Mouse (Mus musculus) T-cell, adult 2 months (primary cell): Measurements from ENCODE around the gene Hccs.
"Not testable (repeated sequence)": the region's sequence is repeated elsewhere in the genome, so short reads cannot be mapped to it uniquely, and the experiment has no call there.

ENCODE experiments used
- DNase-seq: peaks from one replicate; pipeline ENCODE4 v3.0.0; 2022; ENCODE audit warnings: low spot score

Gene Hccs

DNA sequence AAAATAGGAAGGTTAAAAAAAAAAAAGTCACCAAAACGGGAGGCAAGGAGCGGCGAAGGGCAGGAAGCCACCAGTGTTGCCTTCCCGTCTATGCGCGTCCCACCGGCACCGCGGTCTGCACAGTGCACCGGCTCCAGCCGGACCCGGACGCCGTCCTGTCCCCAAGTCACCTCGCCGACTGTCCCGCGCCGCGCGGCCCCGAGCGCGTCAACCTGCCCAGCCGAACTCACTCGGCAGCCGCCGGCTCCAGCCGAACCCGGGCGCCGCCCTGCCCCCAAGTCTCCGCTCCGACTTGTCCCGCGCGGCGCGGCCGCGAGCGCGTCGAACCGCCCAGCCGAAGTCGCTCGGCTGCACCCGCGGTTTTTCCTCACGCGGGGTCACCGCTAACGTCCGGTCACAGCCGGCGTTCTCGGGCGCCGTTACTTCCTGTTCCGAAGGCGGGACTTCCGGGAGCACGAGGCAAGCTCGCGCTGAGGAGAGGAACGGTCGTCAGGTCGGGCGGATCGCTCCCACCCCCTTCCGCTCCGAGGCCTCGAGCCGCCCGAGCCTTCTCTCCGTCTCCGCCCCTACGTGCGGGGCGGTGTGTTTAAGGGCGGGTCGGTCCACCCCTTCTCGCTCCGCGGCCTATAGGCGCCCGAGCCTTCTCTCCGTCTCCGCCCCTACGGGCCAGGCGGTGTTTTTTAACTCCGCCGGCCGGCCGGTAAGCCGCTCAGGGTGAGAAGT, at the start of gene Hccs:
TSS of gene Hccs (minus strand) at position 428 of the 723 bp plus-strand sequence.
- DNase-seq: peak; percentile 91

DNA sequence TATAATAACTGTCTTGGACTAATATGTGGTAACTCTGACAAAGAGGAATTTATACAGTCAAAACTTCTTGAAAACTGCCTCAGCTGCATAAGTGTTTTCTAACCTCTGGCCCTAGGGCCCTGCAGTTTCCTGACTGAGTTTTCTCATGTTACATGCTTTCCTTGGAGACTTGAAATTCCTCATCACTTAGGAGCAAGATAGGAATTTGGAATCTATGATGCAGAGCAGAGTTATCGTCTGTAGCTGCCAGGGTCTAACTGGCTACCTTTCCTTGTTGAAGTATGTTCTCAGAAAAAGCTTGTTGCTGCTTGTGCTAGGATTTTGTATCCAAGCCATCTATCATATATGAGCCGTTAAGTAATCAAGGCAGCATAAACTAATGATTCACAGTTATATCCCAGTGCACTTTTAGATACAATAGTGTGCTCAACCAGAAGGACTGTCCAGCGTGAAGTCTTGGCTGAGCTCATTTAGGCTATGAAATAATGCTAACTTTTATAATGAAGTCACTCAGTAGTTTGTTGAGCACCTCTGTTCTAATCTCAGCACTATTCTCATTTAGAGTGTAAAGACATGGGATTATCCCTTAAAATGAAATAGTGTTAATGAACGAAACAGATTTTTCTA, 37.1 kb upstream of the Hccs start:
- no peak for DNase-seq

DNA sequence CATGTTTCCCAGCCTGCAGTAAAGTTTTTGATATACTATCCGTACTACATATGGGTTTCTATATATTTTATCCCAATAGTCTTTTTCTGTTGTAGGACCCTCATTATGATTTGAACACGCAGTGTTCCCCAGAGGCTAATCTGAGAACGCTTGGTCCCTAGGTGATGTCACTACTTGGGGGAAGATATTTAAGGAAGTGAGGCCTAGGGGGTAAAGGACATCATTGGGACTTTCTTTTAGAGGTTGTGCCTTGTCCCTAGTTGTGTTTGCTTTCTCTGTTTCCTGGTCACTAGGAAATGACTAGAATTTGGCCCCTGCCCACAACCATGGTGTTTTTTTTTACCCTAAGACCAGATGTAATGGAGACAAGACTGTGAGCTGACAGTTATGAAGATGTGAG, 18.0 kb upstream of the Hccs start:
- no peak for DNase-seq

- no peak for DNase-seq
These were observed 17.4 kb upstream of the Hccs start for GRCm38 (mm10) chrX:169337559-169337958.

DNA sequence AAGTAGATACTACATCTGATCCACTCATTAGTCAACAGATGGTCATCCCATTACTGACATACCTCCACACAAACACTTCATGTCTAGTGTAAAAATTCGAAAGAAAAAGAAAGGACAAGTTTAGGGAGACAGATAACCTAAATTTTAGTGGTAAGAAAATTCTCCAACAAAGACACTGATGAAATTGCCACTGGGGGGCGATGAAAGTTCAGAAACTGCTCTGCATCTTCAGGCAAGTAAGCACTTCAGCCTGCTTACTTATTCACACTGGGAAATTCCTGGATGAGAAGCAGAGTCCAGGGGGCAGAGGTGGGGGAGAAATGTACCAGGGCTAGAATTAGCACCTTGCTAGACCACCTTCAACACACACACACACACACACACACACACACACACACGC, 12.1 kb upstream of the Hccs start:
- no peak for DNase-seq

DNA sequence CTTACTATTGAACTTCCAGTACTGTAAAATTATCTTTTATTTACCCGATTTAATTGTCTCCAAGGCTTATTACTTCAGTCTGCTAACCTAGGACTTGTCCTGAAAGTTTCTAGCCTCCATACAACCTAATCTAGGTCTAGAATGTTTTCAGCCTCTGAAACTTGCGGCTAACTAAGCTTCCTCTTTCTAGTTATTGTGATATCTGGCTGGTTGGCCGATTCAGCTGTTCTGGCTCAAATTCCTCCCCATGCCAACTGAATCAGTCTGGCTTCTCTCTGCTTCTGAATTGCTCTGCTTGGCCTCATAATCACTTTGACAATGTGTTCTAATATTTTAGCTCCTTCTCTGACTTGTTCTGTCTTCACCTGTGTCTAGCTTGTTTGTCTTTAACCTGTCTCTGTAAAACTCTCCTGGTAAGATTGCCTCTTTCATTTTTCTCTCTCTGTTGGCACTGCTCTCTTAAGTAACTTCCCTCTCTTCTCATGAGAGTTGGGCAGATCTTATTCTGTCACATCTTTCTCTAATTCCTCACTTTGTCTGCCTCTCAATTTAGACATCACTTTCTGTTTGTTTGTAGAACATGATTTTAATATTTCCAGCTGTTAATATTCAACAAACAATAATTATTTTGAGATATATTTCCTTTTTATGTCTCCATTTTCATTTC, 5.9 kb upstream of the Hccs start:
- no peak for DNase-seq

- not testable (repeated sequence) for DNase-seq
These were observed 465 bp upstream of the Hccs start for GRCm38 (mm10) chrX:169320668-169321005.

DNA sequence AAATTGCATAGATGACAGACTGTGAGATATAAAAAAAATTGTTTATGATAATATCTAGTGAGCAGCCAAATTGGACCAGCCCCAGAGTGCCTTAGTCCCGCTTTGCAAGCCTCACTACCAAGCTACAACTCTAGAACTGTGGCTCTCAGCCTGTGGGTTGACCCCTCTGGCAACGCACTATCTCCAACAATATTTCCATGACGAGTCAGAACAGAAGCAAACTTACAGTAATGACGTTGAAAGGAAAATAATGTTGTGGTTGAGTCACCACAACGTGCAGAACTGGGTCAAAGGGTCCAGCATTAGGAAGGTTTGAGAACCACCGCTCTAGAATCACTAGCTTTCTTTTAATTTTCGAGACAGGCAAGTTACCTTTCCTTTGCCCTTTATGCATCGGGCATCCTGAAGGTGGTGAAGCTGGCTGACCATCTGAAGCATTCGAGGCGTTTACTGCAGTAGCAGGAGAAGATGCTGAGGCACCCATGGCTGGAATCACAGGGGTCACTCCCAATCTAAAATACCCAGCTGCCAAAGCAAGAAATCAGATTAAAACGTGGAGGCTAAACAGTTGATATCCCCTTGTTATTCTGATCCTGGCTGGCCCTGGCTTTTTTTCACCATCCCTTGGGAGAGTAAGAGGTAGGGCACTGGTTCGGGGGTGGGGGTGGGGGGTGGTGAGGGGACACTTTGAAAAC, 959 bp downstream of the Hccs start:
- peak; percentile 10 for DNase-seq

GRCm38 (mm10) chrX:169308559-169308958, 11.6 kb downstream of the Hccs start:
- DNase-seq: no peak

DNA sequence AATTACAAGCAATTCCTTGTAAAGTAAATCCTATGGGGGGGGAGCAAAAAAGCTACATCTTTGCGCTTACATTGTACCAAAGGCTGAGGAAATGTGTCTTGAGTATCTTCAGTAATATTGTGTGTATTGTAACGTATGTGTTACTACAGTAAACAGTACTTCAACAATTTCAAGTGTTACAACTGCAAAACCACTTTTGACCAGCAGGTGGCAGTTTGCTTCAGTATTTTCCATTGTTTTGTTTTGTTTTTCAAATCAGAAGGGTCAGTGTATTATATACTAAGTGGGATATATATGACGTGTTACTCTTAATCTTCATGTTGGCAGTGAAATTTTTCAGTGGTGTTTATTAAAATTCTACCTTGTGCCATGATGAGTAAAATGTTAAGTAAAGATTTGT, 16.2 kb downstream of the Hccs start:
- DNase-seq: peak; percentile 8

- DNase-seq: no peak
These were observed 17.7 kb downstream of the Hccs start for GRCm38 (mm10) chrX:169302271-169303045.

DNA sequence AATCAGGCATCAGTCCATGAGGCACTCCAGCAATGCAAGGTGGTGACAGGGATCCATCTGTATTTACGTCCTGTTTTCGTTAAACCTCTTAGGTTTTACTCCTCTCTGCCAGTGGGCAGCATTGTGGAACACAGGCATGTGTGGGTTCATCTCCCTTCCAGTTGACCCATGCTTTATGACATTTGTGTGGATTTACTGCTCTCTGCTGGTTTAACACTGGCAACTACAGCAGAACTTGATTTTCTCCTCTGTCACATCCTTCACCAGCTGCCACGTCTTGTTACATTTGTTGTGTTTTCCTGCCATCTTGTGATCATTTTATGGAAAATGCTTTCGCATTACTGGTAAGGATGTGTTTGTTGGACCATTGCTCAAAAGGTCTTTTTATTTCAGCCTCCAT, 20.6 kb downstream of the Hccs start:
- no peak for DNase-seq

DNA sequence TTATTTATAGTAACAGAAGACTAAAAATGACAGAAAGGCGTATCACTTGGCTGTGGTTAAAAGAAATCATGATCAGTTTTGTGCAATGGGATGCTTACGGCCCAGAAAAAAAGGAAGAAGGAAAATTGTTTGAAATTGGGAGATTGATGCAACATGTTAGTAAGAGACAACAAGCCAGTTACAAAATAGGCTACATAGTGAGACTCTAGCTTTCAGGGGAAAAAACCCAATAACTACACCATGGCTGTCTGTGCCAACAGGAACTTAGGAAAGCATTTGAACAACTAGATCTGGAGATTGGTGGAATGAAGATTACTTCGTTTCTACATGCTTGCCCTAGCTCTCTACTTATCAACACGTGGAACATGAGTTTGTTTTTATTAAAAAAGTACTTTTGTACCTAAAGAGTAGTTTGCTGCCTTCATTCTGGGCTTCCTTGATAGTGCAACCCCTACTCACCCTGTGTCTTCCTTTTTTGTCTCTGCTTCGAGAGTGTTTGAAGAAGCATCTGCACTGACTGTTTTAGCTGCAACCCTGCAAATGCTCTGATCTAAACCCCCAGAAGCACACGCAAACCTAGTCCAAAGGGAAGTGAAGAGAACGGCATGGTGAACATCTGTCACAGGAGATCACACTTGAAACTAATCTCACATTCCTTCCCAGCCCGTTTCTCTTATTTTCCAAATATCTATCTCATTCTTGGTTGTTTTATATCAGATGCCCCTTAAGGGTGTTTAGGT, 56.6 kb downstream of the Hccs start:
- no peak for DNase-seq

GRCm38 (mm10) chrX:169262212-169262611, 58.0 kb downstream of the Hccs start:
- no peak for DNase-seq

DNA sequence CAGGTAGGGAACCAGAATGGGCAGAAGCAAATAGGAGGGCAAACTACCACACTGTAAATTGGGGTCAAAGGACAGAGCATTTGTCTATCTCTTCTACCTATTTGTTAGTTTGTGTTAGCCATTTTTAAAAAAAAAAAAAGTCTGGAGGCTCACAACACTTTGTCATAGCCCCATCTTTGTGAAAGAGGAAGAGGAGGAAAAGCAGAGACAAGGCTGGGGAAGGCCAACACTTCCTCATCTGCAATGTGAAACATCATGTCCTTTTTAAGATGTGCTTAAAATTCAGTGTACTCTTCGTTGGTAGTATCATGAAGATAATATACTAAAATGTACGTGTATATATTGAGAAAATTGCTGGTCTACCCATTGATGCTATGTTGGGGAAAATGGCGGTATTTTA, 59.1 kb downstream of the Hccs start:
- DNase-seq: no peak

DNA sequence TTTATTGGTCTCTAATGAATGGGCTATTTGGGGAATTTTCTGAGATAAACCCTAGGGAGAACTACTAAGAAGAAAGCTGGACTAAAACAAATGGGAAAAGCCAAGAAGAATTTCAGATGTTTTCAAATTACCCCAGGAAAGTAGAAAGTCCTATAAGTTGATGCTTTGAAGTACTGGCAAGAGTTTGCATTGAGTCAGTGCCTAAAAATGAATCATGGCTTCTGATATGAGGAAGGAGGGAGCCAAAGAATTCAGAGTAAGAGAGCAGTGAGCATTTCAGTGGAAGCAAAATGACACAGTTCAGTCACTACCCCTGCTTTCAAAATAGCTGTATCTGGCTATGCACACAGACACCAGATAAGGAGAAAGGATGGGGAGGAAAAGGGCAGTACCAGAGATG, 63.4 kb downstream of the Hccs start:
- no peak for DNase-seq

- no peak for DNase-seq
These were observed 64.3 kb downstream of the Hccs start for GRCm38 (mm10) chrX:169255915-169256314.

- no peak for DNase-seq
These were observed 97.7 kb downstream of the Hccs start for GRCm38 (mm10) chrX:169222357-169223062.

GRCm38 (mm10) chrX:169220064-169220463, 100.1 kb downstream of the Hccs start:
- no peak for DNase-seq

DNA sequence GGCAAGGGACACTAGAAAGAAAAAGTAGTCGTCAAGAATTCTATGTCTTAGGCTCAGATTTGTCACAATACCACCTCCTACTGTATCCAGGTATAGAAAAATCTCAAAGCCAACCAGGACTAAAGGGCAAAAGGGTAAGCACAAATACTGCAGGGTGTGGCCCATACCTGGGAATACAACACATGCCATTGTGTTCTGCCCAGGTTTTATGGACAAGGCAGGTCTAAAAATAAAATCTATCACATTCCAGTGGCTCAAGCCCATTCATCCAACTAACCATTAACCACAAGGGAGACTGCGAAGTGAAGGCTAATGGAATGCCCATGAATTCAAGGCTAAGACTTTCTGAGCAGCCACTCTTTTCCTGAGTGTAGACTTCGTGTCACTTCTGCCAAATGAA, 110.2 kb downstream of the Hccs start:
- DNase-seq: no peak
